Mouse (Mus musculus) right cerebral cortex, postnatal 36 days (tissue): ENCODE data around the gene Hc.

Experiments
- DNase-seq, 2 experiments: peaks; one replicate each; pipeline ENCODE4 v3.0.0; 2022; ENCODE audit warnings: low spot score in 2 of 2, mixed read lengths in 1 of 2

The Hc gene

DNA sequence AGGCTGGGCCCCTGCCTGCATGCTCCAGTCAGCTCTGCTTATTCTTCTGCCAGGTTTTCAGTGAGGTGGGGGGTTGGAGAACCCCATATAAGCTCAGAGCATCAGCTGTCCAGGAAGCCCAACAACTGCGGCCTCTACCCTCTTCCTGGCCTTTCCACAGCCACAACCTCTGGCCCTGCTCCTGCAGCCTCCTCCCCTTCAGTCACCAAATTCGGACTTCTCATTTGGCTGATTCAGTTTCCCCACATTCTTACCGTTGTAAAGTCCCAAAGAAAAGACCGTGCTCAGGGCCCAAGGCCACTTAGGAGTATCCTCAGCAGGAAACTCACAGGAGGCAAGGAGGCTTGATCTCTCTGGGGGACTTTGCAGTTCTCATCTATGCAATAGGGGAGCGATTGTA is 104.3 kb downstream of the Hc start:
- no peak for DNase-seq

DNA sequence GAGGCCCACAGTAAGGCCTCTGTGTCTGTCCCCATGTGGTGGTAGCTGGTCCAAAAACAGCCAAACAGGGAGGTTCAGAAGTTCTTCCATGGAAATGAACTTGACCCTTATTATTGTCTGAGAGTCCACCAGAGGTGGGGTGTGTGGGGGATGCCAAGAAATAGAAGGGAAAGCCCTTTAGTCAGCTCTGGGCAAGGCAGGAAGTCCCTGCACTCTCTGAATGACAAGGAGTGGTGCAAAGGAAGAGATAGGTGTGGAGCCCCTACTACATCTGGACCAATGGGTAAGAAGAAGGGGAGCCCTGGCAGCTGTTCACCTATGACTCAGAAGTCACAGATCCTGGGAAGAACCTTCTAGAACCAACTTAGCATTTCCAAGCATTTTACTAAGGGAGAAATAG is 106.9 kb downstream of the Hc start:
- DNase-seq = no peak

DNA sequence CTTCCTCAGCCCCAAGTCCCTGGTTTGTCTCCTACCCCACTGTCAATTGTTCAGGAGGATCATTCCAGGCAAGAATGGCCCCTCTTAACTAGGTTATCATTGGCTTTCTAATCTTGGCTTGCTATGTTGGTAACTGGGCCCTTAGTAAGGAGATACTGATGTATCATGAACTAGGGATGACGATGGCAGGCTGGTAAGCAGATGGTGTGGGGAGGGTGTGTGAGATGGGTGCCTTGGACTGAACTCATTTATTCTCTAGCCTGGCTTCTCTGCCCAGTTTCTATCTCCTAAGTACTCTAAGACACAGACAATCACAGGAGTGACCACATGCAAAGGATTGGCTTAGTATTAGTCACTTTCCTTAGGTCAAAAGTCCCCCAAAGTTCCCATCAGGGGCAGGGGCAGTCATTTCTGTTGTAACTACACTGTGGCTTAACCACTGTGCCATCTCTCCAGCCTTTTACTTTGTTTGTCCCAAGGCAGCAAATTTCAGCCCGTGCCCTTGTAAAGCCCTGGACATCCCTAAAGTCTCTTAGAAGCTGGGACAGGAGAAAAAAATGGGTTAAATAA is 107.6 kb downstream of the Hc start:
- DNase-seq = no peak

DNA sequence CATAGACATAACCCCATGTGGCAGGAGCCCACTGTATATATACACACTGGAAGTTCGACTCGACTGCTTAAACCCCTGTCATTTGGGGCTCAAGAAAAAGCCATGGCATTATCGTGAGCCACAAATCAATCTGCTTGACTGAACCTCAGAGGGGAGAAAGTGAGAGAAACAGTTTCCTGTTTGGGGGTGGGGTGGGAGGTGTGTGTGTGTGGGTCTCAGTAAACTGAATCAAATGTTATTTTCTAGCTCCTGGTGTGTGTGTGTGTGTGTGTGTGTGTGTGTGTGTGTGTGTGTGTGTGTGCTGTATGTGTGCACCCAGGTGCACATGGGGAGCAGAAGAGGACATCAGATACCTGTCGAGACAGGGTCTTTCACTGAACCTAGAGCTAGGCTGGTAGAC is 108.2 kb downstream of the Hc start:
- no peak for DNase-seq

DNA sequence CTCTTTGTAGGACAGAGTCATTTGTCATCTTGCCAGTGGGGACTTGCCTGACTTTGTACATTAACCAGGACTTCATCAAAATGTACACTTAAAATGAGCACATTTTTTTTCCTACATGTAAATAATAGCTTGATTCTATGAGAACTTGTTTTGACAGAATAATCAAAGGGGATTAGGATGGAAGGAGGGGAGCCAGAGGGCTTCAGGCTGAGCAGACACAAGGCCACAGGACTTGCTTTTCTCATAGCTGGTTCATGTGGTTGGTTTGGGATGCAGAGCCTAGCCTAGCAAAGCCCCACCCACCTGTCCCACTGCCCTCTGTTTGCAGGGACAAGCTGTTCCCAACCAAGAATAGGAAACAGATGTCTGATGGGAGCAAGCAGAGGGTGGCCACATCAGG is 109.8 kb downstream of the Hc start:
- no peak for DNase-seq

DNA sequence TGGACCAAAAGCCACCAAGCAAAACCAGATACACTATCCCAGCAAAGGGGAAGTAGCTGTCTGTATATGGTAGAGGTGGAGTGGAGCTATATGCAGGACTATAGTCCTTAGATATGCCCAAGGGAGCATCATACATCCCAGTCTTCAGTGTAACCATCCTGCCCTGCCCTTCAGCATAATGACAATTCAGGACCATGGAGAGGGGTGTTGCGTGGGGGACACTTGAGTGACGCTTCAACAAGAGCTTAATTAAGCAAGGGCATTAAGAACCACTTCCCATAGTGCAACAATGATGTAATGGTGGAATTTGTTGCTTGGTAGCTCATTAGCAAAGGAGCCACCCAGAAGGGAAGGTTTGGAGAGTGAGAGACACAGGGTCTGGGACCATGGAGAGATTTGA is 112.6 kb downstream of the Hc start:
- DNase-seq = no peak

DNA sequence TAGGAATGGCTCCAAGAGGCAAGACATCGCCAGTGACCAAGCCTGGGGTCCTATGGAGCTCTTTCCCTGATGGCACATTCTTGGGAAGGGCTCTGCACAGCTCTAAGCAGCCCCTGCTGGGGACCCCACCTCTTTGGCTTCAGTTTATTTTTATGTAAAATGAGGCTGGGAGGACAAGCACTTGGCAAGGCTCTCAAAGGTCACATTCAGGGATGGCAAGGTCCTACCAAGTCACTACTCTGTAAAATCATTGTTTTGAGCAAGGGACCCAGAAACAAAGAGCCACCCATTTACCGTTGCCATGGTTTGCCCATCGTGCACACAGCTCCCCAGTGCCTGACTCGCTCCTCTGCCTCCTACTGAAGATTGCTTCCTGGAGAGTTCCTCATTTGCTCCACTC is 115.2 kb downstream of the Hc start:
- no peak for DNase-seq

DNA sequence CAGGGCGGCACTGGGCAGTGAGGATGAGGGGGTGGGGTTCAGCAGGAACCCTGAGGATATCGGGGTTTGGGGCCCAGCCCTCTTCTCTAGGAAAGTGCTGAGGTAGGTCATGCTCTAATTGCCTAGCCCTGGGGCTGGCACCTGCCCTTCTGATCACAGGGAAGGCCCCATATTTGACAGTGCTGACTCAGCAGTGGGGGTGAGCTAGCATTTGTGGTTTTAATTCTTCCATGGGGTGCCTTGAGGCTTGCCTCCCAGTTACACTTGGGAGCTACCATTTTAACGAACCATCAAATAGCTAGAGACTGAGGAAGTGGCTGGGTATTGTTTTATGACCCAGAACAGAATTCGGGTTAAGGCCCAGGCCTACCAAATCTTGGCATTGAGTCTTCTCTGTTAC is 115.7 kb downstream of the Hc start:
- DNase-seq = no peak

DNA sequence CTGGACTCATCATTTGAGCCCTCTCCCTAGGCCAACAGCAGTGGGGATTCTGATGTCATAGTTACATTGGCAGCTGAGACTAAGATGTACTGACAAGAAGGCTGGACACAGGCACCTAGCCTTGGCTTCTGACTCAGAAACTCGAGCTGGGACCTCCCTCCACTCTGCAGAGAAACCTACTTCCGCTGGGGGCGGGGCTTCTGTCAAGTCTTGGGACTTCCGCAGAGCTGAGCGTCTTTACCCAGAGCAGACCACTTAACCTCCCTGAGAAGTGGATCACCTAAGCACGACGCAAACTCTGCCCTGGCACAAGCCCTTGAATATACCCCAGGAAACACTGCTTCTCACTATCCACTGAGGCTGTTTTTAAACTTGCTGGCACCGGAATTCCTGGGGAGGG is 116.5 kb downstream of the Hc start:
- no peak for DNase-seq

DNA sequence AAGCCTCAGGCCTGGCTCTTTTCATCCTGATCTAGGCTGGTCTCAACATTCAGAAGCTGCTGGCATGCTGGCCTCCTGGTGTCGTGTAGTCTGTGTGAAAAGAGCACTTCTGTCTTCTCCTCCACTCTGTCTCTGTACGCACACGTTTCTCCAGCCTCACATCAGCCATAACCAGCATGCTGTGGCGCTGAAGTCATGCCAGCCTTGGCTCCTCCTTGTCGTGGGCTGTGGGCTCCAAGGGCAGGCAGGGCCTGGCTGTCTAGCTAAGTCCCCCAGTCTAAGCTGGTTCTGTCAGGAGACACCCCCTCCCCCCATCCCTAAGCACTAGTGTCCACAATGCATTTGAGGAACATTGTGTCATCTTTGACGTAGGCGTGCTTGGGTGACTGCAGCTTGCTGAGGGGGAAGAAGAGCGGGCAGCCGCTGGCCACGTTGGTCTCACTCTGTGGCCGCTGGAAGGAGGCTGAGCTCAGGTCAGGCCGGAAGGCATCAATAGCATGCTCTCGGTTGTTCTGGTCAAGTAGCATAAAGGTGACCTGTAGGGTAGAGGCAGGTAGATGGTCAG is 117.6 kb downstream of the Hc start:
- no peak for DNase-seq

DNA sequence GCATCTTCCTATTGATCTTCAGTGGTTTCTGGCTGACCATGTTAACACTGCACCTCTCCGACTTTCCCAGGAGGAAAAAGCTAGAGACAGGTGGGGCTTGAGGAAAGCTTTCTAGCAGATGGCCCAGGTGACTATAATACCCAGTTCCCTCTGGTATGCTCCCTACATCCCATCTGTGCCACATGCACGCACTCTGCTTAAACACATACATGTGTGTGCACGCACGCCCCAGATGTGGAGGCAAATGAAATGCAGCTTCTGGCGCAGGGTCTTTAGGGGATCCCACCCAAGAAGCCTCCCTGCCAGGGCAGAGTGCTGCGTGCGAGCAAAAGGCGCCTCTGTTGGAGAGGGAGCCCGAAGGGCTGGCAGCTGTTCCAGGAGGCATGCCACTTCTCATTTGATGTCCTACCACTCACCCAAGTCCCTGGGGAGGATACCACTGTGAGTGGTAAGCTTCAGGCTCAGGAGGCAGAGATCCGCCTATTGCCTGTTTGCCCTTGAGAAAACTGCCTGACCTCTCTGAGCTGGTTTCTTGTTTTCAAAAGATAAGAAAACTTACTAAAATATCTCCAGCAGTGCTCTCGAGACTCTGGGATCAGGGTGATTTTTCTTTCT is 120.1 kb downstream of the Hc start:
- DNase-seq = no peak

DNA sequence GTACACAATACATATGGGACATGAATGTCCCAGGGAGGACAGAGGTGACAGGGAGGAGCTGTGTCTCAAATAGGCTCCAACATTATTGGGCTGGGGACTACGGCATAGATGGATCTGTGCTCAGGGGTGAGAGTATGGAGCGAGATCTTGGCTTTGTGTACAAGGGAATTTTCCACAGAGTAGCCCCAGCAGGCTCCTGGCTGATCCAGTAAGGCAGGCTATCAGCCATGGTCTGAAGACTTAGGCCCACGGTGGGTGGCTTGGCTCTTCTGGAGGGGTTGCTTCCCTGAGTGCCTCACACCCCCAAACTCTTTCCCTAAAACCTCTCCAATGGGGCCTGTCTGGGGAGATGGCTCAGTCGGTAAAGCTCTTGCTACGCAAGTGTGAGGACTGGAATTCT is 121.0 kb downstream of the Hc start:
- no peak for DNase-seq

DNA sequence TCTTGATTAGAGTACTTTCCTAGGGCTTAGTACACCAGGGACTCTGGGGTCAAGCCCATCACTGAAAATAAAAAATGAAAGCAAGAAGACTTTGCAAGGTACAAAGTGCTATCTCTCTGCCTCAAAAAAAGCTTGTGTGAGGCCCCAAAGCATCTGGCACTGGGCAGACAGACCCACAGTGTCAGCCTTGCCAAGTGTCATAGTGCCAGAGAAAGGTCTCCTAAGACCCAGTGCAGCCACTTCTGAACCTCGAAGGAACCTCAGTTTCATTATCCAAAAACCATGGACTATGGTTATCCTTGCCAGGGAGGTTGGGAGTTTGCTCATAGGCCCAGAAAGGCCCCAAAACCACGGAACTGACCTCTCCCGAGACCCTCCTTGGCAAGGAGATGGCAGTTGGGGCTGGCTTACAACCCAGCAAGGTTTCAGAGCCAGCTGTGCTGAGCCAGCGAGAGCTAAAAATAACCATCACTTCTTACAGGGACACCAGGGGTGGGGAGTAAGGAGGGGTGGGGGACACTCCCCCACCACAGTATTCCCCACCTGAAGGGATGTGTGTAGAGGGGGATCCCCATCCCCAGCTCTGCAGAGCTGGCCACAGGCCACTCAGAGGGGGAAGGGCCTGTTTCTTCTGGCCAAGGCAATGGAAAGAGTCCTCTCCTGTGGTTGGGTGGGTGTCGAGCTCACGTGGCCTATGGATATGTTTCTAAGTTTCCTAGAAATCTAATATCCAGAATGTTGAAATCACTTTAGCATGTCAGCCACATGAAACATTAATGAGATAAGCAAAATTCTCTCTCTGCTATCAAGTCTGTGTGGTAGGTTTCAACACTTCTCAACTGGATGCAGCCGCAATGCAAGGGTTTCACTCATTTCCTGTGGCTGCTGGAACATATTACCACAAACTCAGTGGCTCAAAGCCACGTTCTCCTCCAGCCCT is 122.7 kb downstream of the Hc start:
- no peak for DNase-seq

DNA sequence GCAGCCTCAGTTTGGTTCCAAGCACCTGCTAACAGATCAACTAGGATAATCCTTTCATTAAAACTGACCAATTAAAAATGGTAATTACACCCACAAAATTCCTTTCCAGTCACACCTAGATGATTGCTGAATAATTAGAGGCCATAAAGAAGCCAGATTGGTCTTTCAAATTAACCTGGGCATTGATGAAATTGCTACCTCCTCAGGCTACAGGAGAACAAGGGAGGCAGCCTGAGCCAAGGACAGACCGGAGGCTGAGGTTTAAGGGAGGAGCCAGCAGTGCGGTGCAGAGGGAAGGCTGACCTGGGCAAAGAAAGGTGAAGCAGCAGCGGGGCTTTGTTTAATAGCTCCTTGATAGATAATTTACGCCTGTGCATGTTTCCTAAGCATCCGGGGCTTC is 123.8 kb downstream of the Hc start:
- no peak for DNase-seq
